Mouse (Mus musculus) neural tube, embryonic 14.5 days (tissue): ENCODE data around the gene Il4i1. TPM values are rescaled to one million over a fixed set of nuclear protein-coding genes. Genes with fewer than 3 reads are reported as not detected.
A peak's percentile ranks its signal among the peaks of the same experiment; 100 is the strongest.

Experiments
- ATAC-seq: fragments of 200-750 bp; cut with Nextera tagmentation; 2 replicates; pipeline ENCODE4 v1.8.0; 2017; ENCODE audit warnings: low read depth, mild to moderate bottlenecking, moderate TSS enrichment, moderate library complexity
- H3K27ac ChIP-seq: fragments of 300-500 bp; sonication (generic); 2 replicates; pipeline ENCODE4 v1.5.1; 2014; ENCODE audit warnings: low read depth, mild to moderate bottlenecking, control low read depth, low read length, moderate library complexity, mixed read lengths
- H3K27me3 ChIP-seq: fragments of 300-500 bp; sonication (generic); 2 replicates; pipeline ENCODE4 v1.6.1; 2014; ENCODE audit warnings: low read length; ENCODE audit not compliant: control insufficient read depth, insufficient read depth
- H3K36me3 ChIP-seq: fragments of 300-500 bp; sonication (generic); 2 replicates; pipeline ENCODE4 v1.6.1; 2014; ENCODE audit warnings: low read length, mixed read lengths; ENCODE audit not compliant: control insufficient read depth, insufficient read depth
- H3K4me1 ChIP-seq: fragments of 300-500 bp; sonication (generic); 2 replicates; pipeline ENCODE4 v1.6.1; 2014; ENCODE audit warnings: low read length; ENCODE audit not compliant: control insufficient read depth, insufficient read depth
- H3K4me2 ChIP-seq: fragments of 300-500 bp; sonication (generic); 2 replicates; pipeline ENCODE4 v1.6.1; 2014; ENCODE audit warnings: mild to moderate bottlenecking, low read depth, low read length, control low read depth
- H3K4me3 ChIP-seq: fragments of 300-500 bp; sonication (generic); 2 replicates; pipeline ENCODE4 v1.5.1; 2014; ENCODE audit warnings: low read depth, low read length, control low read depth, mixed read lengths
- H3K9ac ChIP-seq: fragments of 300-500 bp; sonication (generic); replicated peaks from 2 replicates; pipeline ENCODE4 v1.6.1; 2014; ENCODE audit warnings: low read depth, mild to moderate bottlenecking, control low read depth, low read length, mixed read lengths
- H3K9me3 ChIP-seq: fragments of 300-500 bp; sonication (generic); 2 replicates; pipeline ENCODE4 v1.6.1; 2016; ENCODE audit warnings: low read length; ENCODE audit not compliant: control insufficient read depth
- whole genome bisulfite sequencing: fragments of 180-500 bp; shearing (Covaris S2); extraction: QIAGEN DNeasy Blood & Tissue Kit; methylation state at CpG from one replicate; pipeline ENCODE4 v1.1.7; 2014; 5-methylcytosine and 5-hydroxymethylcytosine counted together
- polyA plus RNA-seq: library from polyadenylated mRNA; unstranded; fragments of >200 nt; fragmentation: Nextera tagmentation; extraction: Ambion mirVana; gene quantifications from 2 replicates; pipeline ENCODE4 v1.2.1, GENCODE M21; 2014

Il4i1 gene
- polyA plus RNA-seq, 1 experiment from 2014 or later: 1.7 TPM

DNA sequence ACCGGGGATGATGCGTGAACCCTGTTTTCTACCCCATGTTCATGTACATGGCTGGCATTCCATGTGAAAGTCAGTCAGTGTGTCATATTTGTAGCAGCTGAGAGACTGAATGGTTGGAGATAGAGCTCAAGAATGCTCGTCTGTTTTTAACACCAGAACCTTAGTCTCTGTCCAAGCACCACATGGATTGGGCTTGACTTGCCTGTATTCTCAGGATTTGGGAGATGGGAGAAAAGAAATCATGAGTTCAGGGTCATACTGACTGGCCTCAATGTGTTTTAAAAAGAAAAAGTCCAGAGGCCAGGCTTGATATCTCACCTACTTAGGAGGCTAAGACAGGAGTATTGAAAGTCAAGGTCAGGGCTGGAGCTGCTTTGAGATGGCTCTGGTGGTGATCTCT, 1.3 kb downstream of the Il4i1 start:
- no peak for ATAC-seq
- Histone ChIP-seq H3K36me3 (no peaks in the 10 kb centered on the region), H3K4me3 (peak overlapping the region; percentile 87), H3K4me1 (peaks cover 20% of the 10 kb centered on the region), H3K27me3 (no peaks in the 10 kb centered on the region), H3K27ac (no peak overlapping the region), H3K4me2 (peak overlapping the region; percentile 70), H3K9me3 (no peaks in the 10 kb centered on the region), H3K9ac (peak overlapping the region; percentile 37; the same call in 1 of the 2 replicates)
- WGBS: 32% methylated on average over 3 of the region's 3 CpGs

DNA sequence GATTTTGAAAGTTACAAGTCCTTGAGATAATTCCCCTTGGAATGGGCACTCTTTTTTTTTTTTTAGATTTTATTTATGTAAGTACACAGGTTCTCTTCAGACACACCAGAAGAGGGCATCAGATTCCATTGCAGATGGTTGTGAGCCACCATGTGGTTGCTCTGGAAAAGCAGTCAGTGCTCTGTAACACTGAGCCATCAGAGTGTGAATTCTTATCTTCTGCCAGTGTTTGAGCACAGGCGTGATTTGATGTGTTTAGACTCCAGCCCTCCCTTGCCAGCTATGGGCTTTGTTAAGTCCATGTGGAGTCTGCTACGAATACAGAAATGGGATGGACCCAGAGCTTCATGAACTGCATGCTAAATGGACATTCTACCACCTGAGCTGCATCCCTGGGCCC, 2.0 kb downstream of the Il4i1 start:
- 41% methylated on average over 2 of the region's 2 CpGs for WGBS
- Histone ChIP-seq H3K9ac (peak overlapping the region; percentile 37; the same call in 1 of the 2 replicates), H3K4me1 (peaks cover 20% of the 10 kb centered on the region)

DNA sequence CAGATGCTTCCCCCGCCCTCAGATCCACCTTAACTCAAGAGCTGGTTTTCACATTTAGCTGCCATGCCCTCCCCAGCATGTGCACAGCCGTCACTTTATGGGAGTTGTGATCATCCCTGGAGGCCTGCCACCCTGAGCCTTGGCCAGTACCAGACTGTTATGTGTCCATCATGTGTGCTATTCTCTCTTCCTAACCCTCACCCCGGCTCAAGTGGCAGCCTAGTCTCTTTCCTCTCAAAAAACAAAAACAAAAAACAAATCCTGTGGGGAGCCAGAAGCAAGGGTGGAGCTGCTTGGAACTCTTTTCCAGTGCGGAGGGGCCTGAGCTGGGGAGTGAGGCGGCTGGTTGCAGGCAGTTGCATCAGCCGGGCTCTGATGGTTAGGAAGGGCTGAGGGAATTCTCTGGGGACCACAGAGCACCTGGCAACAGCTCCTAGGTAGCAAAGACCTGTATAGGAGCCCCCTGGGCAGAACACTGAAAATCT, 2.6 kb downstream of the Il4i1 start:
- 46% methylated on average over 6 of the region's 6 CpGs for WGBS
- H3K27ac ChIP-seq: no peak overlapping the region
- no peaks in the 10 kb centered on the region for H3K27me3 ChIP-seq
- no peaks in the 10 kb centered on the region for H3K9me3 ChIP-seq
- H3K4me1 ChIP-seq: peaks cover 20% of the 10 kb centered on the region
- H3K4me2 ChIP-seq: peak overlapping the region; percentile 70; the same call in 1 of the 2 replicates
- H3K9ac ChIP-seq: peak overlapping the region; percentile 35; the same call in 1 of the 2 replicates
- H3K36me3 ChIP-seq: no peaks in the 10 kb centered on the region
- no peak overlapping the region for H3K4me3 ChIP-seq
- no peak for ATAC-seq

More for the DNA sequence above, 2.0 kb downstream of the Il4i1 start:
- Histone ChIP-seq H3K27me3 (no peaks in the 10 kb centered on the region), H3K36me3 (no peaks in the 10 kb centered on the region), H3K27ac (no peak overlapping the region), H3K9me3 (no peaks in the 10 kb centered on the region), H3K4me2 (peak overlapping the region; percentile 70; the same call in 1 of the 2 replicates), H3K4me3 (no peak overlapping the region)
- no peak for ATAC-seq

DNA sequence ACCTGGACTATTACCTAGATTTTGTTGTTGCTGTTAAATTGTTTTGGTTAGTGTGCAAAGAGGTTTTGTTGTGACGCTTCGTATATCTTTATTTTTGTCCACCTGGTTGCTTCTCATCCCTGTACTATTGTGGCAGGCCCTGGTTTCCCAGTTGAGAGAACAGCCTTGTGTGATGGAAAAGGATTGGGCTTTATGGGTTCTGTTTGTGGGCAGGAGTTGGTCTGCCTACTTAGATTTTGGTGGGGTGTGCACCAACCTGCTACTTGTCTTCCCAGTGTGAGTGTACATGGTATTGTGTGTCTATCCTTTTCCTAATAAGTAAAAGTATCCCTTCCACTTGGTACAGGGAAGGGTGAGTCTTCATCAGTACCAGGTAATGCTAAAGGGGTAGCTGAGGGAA, 3.2 kb downstream of the Il4i1 start:
- no peak overlapping the region for H3K9ac ChIP-seq

DNA sequence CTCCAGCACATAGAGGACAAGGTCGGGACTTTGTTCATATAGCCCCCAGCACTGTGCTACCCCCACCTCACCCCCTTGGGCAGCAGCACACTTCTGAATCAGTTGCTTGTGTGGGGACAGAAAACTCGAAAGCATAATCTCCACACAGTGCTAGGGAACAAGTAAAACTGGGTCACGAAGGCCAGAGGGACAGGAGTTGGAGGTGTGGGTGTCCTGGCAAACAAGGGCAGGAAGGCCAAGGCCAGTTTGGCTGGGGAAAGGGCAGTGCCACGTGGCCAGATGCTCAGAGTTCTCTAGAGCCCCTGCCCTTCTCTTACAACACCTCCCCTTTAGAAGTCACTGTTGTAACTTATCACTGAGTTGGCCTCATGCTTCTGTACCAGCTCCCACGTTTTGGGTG, 3.7 kb downstream of the Il4i1 start:
- H3K36me3 ChIP-seq: no peaks in the 10 kb centered on the region
- H3K4me1 ChIP-seq: peaks cover 20% of the 10 kb centered on the region
- H3K27me3 ChIP-seq: no peaks in the 10 kb centered on the region
- H3K9me3 ChIP-seq: no peaks in the 10 kb centered on the region
- no peak overlapping the region for H3K4me3 ChIP-seq
- ATAC-seq: no peak
- H3K27ac ChIP-seq: no peak overlapping the region
- no peak overlapping the region for H3K9ac ChIP-seq
- no peak overlapping the region for H3K4me2 ChIP-seq
- WGBS: 63% methylated on average over 5 of the region's 5 CpGs

More for the DNA sequence above, 3.2 kb downstream of the Il4i1 start:
- Histone ChIP-seq H3K4me3 (no peak overlapping the region), H3K4me1 (peaks cover 20% of the 10 kb centered on the region), H3K27ac (no peak overlapping the region), H3K9me3 (no peaks in the 10 kb centered on the region), H3K4me2 (no peak overlapping the region; the same call in 1 of the 2 replicates), H3K27me3 (no peaks in the 10 kb centered on the region), H3K36me3 (no peaks in the 10 kb centered on the region)
- 97% methylated on average over 2 of the region's 2 CpGs for WGBS
- no peak for ATAC-seq

DNA sequence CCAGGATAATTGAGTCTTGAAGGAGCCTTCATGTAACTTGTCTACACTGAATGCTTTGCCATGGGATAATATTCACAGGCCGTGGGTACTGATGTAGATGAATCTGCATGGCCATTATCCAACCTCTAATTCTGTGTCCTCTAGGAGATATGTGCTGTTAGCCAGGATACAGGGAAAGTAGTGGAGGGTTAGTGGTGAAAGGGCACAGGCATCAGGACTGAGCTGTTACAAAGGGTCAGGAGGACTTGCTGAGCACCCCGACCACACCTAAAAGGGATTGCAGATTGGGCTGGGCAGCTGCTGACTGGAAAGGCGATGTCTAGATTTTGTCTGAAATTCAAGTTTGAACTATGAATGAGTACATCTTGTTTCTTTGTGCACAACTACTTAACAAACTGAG, 4.3 kb downstream of the Il4i1 start:
- no peak overlapping the region for H3K4me3 ChIP-seq
- 96% methylated on average over 3 of the region's 3 CpGs for WGBS
- H3K4me1 ChIP-seq: peaks cover 20% of the 10 kb centered on the region
- no peak overlapping the region for H3K4me2 ChIP-seq
- H3K9ac ChIP-seq: no peak overlapping the region
- ATAC-seq: no peak
- no peaks in the 10 kb centered on the region for H3K9me3 ChIP-seq
- H3K27ac ChIP-seq: no peak overlapping the region
- no peaks in the 10 kb centered on the region for H3K27me3 ChIP-seq
- no peaks in the 10 kb centered on the region for H3K36me3 ChIP-seq

DNA sequence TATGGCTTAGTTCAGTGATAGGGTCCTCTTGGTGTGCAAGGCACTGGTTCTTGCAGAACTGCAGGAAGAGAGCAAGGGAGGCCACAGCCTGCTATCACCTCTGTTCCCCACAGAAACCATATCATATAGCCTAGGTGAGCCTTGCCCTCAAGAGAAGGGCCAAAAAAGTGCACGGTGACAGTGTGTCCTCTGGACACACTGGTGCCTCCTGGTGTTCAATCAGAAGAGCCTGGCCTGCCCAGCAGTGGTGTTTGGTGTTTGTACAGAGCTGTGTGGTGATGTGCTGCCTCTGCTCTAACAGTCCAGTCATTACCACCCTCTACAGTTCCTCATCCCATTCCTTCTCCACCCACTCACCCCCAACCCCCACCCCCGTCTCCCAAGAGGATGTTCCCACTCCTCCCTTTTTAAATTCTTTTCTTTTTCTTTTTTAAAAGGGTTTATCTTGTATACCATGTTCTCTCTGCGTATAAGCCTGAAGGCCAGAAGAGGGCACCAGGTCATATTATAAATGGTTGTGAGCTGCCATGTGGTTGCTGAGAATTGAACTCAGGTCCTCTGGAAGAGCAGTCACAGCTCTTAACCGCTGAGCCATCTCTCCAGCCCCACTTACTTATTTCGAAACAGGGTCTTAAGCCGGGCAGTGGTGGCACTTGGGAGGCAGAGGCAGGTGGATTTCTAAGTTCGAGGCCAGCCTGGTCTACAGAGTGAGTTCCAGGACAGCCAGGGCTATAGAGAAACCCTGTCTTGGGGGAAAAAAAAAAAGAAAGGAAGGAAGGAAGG, 5.7 kb downstream of the Il4i1 start:
- ATAC-seq: no peak
- Histone ChIP-seq H3K27ac (no peak overlapping the region), H3K27me3 (no peaks in the 10 kb centered on the region), H3K9me3 (no peaks in the 10 kb centered on the region), H3K4me1 (peaks cover 20% of the 10 kb centered on the region), H3K9ac (no peak overlapping the region), H3K36me3 (no peaks in the 10 kb centered on the region), H3K4me2 (no peak overlapping the region), H3K4me3 (no peak overlapping the region)
- 81% methylated on average over 7 of the region's 7 CpGs for WGBS

DNA sequence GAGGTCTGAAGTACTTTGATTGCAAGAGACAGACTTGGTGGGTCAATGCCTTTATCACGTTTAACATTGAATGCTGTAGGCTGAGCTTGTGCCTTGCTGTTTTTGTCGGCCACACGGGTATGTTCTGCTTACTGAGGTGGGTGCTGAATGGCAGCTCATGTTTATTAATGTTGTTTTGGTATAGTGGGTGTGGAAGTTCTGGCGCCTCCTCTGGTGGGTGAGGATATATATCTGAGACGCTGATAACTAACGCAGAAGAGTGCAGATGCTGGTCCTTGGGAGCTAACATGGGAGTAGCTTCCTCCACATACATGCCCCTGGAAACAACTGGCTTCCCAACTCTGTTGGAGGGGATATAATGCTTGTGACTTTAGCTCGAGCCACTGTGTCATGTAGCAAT, 7.2 kb downstream of the Il4i1 start:
- no peak overlapping the region for H3K4me3 ChIP-seq
- H3K4me1 ChIP-seq: peaks cover 7% of the 10 kb centered on the region; the same call in 1 of the 2 replicates
- H3K9ac ChIP-seq: no peak overlapping the region
- WGBS: 36% methylated on average over 7 of the region's 7 CpGs
- no peak for ATAC-seq
- H3K27ac ChIP-seq: no peak overlapping the region
- H3K9me3 ChIP-seq: no peaks in the 10 kb centered on the region
- H3K27me3 ChIP-seq: no peaks in the 10 kb centered on the region
- H3K4me2 ChIP-seq: no peak overlapping the region
- no peaks in the 10 kb centered on the region for H3K36me3 ChIP-seq

DNA sequence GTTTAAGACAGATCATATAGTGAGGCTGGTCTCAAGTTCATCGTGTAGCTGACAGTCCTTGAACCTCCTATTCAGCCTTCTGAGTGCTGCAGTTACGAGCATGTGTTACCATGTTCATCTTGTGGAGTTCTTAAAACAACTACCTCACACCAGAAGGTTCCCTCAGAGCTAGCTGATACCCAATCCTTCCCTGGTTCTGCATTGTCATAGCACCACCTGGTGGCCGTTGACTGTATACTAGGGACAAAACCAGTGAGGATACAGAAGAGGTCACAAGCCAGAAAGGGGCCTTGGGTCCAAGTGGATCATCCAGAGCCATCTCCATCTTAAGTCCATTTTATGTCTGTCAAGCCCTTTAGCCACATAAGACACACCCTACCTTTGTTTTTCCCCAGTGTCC, 8.7 kb downstream of the Il4i1 start:
- no peaks in the 10 kb centered on the region for H3K4me1 ChIP-seq
- no peak overlapping the region for H3K9ac ChIP-seq
- no peak overlapping the region for H3K27ac ChIP-seq
- H3K4me3 ChIP-seq: no peak overlapping the region
- 30% methylated on average over 3 of the region's 3 CpGs for WGBS
- peaks cover 12% of the 10 kb centered on the region for H3K36me3 ChIP-seq
- H3K4me2 ChIP-seq: no peak overlapping the region
- H3K27me3 ChIP-seq: no peaks in the 10 kb centered on the region
- peak; percentile 70; the same call in 1 of the 2 replicates for ATAC-seq
- H3K9me3 ChIP-seq: no peaks in the 10 kb centered on the region
